Mouse (Mus musculus) kidney, adult 2 months (tissue): ENCODE data around the gene Ccs.

Experiments
- CTCF ChIP-seq: fragments of 200-500 bp; conservative IDR thresholded peaks from 2 replicates; pipeline ENCODE4 v1.5.1; 2011; ENCODE audit warnings: low read depth, mild to moderate bottlenecking, control low read depth, low read length, moderate library complexity, mixed read lengths; ENCODE audit not compliant: insufficient read depth, insufficient read length
- POLR2A ChIP-seq: fragments of 200-500 bp; IDR thresholded peaks from one replicate; pipeline ENCODE4 v1.6.1; 2011; ENCODE audit warnings: low read depth, low read length, control low read depth

GRCm38 (mm10) chr19:4877785-4878184 lies 38.7 kb upstream of the Ccs start, which contains the start of gene Actn3:
- no peak for TF ChIP-seq POLR2A
- no peak for TF ChIP-seq CTCF
